Mouse (Mus musculus) neural tube, embryonic 12.5 days (tissue): ENCODE data around the gene Carmil2. TPM values are rescaled to one million over a fixed set of nuclear protein-coding genes. Genes with fewer than 3 reads are reported as not detected.
A peak's percentile ranks its signal among the peaks of the same experiment; 100 is the strongest.

Source experiments
- ATAC-seq: fragments of 200-750 bp; cut with Nextera tagmentation; 2 replicates; pipeline ENCODE4 v1.8.0; 2017; ENCODE audit warnings: low read depth, mild to moderate bottlenecking, moderate TSS enrichment, moderate library complexity; ENCODE audit not compliant: low FRiP score
- H3K27ac ChIP-seq: fragments of 300-500 bp; sonication (generic); 2 replicates; pipeline ENCODE4 v1.5.1; 2016
- H3K27me3 ChIP-seq: fragments of 300-500 bp; sonication (generic); replicated peaks from 2 replicates; pipeline ENCODE4 v1.6.1; 2016; ENCODE audit warnings: mild to moderate bottlenecking
- H3K36me3 ChIP-seq: fragments of 300-500 bp; sonication (generic); 2 replicates; pipeline ENCODE4 v1.6.1; 2016; ENCODE audit warnings: mild to moderate bottlenecking
- H3K4me1 ChIP-seq: fragments of 300-500 bp; sonication (generic); 2 replicates; pipeline ENCODE4 v1.6.1; 2016
- H3K4me2 ChIP-seq: fragments of 300-500 bp; sonication (generic); replicated peaks from 2 replicates; pipeline ENCODE4 v1.6.1; 2016; ENCODE audit warnings: mild to moderate bottlenecking
- H3K4me3 ChIP-seq: fragments of 300-500 bp; sonication (generic); 2 replicates; pipeline ENCODE4 v1.5.1; 2016
- H3K9ac ChIP-seq: fragments of 300-500 bp; sonication (generic); 2 replicates; pipeline ENCODE4 v1.6.1; 2016; ENCODE audit warnings: mild to moderate bottlenecking
- H3K9me3 ChIP-seq: fragments of 300-500 bp; sonication (generic); 2 replicates; pipeline ENCODE4 v1.6.1; 2016; ENCODE audit warnings: mild to moderate bottlenecking
- WGBS: fragments of 180-500 bp; shearing (Covaris S2); methylation state at CpG from one replicate; pipeline ENCODE4 v1.1.7; 2016; 5-methylcytosine and 5-hydroxymethylcytosine counted together
- polyA plus RNA-seq: library from polyadenylated mRNA; unstranded; fragments of >200 nt; fragmentation: Nextera tagmentation; extraction: Ambion mirVana; gene quantifications from 2 replicates; pipeline ENCODE4 v1.2.1, GENCODE M21; 2016

Gene Carmil2
- polyA plus RNA-seq, 1 experiment from 2014 or later, result 13.8 TPM

DNA sequence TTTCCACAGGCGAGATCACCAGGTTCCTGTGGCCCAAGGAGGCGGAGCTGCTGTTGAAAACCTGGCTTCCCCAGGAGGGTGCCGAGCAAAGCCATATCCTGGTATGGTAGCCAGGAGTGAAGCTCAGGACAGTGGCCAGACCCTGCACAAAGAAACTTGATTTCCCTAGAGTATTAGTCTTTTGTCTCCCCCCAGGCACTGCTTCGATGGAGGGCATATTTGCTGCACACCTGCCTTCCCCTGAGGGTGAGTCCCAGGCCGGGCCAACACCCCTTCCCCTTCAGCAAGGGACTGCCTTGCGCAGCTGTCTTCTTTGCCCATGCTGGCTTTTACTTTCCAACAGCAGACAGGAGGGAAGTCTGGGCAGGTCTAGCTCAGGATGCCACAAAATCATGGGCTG, 477 bp downstream of the Carmil2 start:
- H3K27me3 ChIP-seq, result no peaks in the 10 kb centered on the region; the same call in 1 of the 2 replicates

DNA sequence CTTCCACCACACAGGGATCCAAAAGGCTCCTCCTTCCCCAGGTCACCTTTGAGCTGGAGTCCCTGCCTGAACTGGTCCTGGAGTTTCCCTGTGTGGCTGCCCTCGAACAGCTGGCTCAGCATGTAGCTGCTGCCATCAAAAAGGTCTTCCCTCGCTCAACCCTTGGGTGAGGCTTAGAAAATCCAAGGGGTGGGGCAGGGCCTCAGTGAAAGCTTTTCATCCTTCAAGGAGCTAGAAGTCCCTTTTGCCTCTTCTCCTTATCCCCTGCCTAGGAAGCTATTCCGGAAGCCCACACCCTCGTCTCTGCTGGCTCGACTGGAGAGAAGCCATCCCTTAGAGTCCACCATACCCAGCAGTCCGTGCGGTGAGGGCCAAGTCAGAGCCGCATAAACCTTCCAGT, 1.4 kb downstream of the Carmil2 start:
- Histone ChIP-seq H3K4me1 (no peaks in the 10 kb centered on the region), H3K27ac (no peak overlapping the region), H3K9me3 (no peaks in the 10 kb centered on the region; the same call in 1 of the 2 replicates), H3K4me2 (no peak overlapping the region), H3K9ac (no peak overlapping the region), H3K27me3 (no peaks in the 10 kb centered on the region; the same call in 1 of the 2 replicates), H3K36me3 (peaks cover 21% of the 10 kb centered on the region), H3K4me3 (no peak overlapping the region)
- ATAC-seq, result no peak
- 72% methylated on average over 8 of the region's 8 CpGs for WGBS

More for the DNA sequence above, 477 bp downstream of the Carmil2 start:
- no peak overlapping the region for H3K9ac ChIP-seq
- no peaks in the 10 kb centered on the region for H3K4me1 ChIP-seq
- H3K4me3 ChIP-seq, result no peak overlapping the region
- ATAC-seq, result no peak
- 74% methylated on average over 6 of the region's 6 CpGs for WGBS
- no peak overlapping the region for H3K27ac ChIP-seq
- H3K9me3 ChIP-seq, result no peaks in the 10 kb centered on the region
- peaks cover 29% of the 10 kb centered on the region for H3K36me3 ChIP-seq
- no peak overlapping the region for H3K4me2 ChIP-seq

DNA sequence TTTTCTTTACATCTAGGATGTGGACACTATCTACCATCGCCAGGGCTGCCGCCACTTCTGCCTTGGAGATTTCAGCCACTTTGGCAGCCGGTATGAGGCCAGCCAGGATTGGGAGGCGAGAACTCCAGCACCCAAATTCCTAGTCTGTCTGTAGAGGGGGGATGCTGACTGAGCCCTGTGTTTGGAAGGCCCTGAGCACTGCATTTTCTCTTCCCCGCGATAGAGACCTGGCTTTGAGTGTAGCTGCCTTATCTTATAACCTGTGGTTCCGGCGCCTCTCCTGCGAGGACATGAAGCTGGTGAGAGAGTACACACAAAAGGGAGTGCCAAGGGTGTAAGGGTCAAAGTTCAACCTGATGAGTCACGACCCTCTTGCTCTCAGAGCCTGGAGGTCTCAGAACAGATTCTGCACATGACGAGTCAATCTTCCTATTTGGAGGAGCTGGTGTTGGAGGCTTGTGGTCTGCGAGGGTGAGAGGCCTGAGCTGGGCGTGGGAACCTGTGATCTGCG, 2.2 kb downstream of the Carmil2 start:
- Histone ChIP-seq H3K27me3 (no peaks in the 10 kb centered on the region; the same call in 1 of the 2 replicates), H3K4me2 (no peak overlapping the region), H3K9ac (no peak overlapping the region), H3K4me3 (no peak overlapping the region), H3K4me1 (no peaks in the 10 kb centered on the region), H3K36me3 (peaks cover 18% of the 10 kb centered on the region), H3K27ac (no peak overlapping the region), H3K9me3 (no peaks in the 10 kb centered on the region; the same call in 1 of the 2 replicates)
- WGBS, result 75% methylated on average over 14 of the region's 14 CpGs
- ATAC-seq, result no peak

DNA sequence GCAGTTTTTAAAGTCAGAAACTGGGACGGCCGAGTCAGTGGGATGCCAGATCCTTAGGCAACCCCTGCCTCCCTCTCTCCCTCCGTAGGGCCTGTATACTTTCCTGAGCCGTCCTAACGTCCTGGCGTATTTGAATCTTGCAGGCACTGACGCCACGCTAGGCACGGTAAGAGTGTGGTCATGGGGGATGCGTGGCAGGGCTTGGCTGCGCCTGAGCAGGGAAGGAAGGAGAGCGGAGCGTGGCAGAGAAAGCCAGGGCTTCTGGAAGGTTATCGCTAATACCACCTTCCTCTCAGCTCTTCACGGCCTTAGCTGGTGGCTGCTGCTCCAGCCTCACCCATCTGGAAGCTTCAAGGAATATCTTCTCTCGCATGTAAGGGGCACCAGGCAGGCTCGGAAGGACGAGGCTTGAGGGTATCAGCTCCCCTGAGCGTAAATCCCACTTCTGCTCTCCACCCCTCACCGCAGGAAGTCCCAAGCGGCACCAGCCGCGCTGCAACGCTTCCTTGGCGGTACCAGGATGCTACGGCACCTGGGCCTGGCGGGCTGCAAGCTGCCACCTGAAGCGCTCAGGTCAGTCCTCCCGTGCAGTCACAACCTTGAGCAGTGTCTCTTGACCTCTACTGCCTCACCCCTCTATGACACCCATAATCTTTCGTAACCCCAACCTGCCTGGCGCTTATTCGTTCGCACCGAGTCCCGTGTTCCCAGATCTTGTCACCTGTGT, 3.3 kb downstream of the Carmil2 start:
- no peak overlapping the region for H3K4me2 ChIP-seq
- 64% methylated on average over 35 of the region's 35 CpGs for WGBS
- no peaks in the 10 kb centered on the region; the same call in 1 of the 2 replicates for H3K9me3 ChIP-seq
- peaks cover 9% of the 10 kb centered on the region for H3K4me1 ChIP-seq
- no peak overlapping the region for H3K27ac ChIP-seq
- H3K36me3 ChIP-seq, result peaks cover 6% of the 10 kb centered on the region; the same call in 1 of the 2 replicates
- ATAC-seq, result no peak
- no peak overlapping the region for H3K4me3 ChIP-seq
- H3K27me3 ChIP-seq, result no peaks in the 10 kb centered on the region; the same call in 1 of the 2 replicates
- no peak overlapping the region for H3K9ac ChIP-seq

DNA sequence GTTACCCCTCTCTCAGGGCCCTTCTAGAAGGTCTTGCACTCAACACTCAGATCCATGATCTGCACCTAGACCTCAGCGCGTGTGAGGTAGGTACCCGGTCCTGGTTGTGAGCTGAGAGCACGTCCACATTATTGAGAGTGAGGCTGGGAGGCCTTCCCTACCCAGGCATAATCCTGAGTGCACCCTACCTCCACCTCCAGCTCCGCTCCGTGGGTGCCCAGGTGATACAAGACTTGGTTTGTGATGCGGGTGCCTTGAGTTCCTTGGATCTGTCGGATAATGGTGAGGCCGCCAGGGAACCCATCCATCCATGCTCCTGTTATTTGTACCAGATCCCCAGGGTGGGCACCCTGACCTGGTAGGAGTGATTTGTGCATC, 3.9 kb downstream of the Carmil2 start:
- Histone ChIP-seq H3K9me3 (no peaks in the 10 kb centered on the region; the same call in 1 of the 2 replicates), H3K27me3 (no peaks in the 10 kb centered on the region; the same call in 1 of the 2 replicates), H3K4me2 (no peak overlapping the region), H3K27ac (no peak overlapping the region), H3K4me1 (peaks cover 15% of the 10 kb centered on the region), H3K9ac (no peak overlapping the region), H3K4me3 (no peak overlapping the region), H3K36me3 (peaks cover 6% of the 10 kb centered on the region; the same call in 1 of the 2 replicates)
- no peak for ATAC-seq
- 90% methylated on average over 9 of the region's 9 CpGs for whole genome bisulfite sequencing

DNA sequence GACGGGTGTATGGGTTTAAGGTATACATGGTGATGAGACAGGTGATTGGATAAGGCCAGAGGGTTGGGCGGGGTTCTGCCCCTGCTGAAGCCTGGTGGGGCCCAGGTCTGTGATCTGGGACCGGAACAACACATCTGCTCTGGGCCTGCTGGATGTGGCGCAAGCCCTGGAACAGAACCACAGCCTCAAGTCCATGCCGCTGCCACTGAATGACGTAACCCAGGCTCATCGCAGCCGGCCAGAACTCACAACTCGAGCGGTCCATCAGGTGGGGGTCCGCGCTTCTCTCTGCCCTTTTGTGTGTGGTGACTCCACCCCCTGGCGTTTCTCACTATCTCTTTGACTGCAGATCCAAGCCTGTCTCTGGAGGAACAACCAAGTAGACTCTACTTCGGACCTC, 4.9 kb downstream of the Carmil2 start:
- Histone ChIP-seq H3K36me3 (peaks cover 10% of the 10 kb centered on the region; the same call in 1 of the 2 replicates), H3K4me1 (peaks cover 16% of the 10 kb centered on the region), H3K9me3 (no peaks in the 10 kb centered on the region; the same call in 1 of the 2 replicates), H3K4me2 (no peak overlapping the region), H3K9ac (no peak overlapping the region), H3K27ac (no peak overlapping the region), H3K4me3 (no peak overlapping the region), H3K27me3 (no peaks in the 10 kb centered on the region; the same call in 1 of the 2 replicates)
- 88% methylated on average over 14 of the region's 14 CpGs for WGBS
- ATAC-seq, result no peak

DNA sequence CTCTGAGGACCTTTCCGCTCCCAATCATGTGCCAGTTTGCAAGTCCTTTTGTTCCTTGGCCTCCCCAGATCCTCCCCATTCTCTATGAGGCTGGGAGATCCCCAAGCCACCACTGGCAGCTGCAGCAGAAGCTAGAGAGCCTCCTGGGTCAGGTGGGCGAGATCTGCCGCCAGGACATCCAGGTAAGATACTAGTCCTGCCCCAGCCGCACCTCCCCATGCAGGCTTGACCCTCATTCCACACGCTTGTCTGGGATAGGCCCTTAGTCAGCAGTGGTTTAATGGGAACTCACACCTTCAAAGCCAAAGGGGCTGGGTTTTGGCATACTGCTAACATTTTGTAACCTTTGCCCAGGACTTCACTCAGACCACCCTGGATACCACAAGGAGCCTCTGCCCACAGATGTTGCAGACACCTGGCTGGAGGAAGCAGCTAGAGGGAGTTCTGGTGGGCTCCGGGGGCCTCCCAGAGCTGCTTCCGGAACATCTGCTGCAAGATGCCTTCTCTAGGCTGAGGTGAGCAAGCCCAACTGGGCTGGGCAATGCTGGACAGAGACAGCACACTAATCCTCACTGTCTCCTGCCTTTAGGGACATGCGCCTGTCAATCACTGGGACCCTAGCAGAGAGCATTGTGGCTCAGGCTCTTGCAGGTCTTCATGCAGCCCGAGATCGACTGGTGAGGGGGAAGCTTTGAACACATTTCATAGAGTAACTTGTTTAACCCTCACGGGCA, 6.5 kb downstream of the Carmil2 start:
- no peaks in the 10 kb centered on the region; the same call in 1 of the 2 replicates for H3K27me3 ChIP-seq
- H3K4me1 ChIP-seq, result peaks cover 16% of the 10 kb centered on the region
- ATAC-seq, result no peak
- no peak overlapping the region for H3K9ac ChIP-seq
- peaks cover 26% of the 10 kb centered on the region for H3K36me3 ChIP-seq
- H3K9me3 ChIP-seq, result no peaks in the 10 kb centered on the region; the same call in 1 of the 2 replicates
- H3K4me3 ChIP-seq, result no peak overlapping the region
- no peak overlapping the region for H3K27ac ChIP-seq
- WGBS, result 95% methylated on average over 11 of the region's 11 CpGs
- H3K4me2 ChIP-seq, result no peak overlapping the region

DNA sequence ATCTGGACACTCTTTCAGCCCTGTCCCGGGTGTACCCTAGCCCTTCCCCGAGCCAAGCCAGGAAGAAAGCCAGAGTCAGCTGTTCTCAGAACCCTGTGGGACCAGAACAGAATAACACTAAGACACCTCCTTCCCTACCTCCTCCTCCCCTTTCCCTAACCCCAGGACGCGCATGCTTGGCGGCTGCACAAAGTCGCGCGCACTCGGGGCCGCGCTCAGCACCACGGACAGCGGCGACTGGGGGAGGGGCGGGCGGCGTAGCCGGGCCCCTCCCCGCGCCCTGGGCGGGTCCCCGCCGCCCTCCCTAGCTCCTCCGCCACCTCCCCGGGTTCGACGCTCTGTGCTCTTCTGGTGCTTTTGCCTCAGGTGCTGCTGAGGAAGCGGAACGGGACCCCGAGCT, 7.6 kb downstream of the Carmil2 start:
- H3K36me3 ChIP-seq, result peaks cover 36% of the 10 kb centered on the region
- peak overlapping the region; percentile 82 for H3K4me2 ChIP-seq
- WGBS, result 4% methylated on average over 30 of the region's 30 CpGs
- peak overlapping the region; percentile 72 for H3K27ac ChIP-seq
- H3K27me3 ChIP-seq, result no peaks in the 10 kb centered on the region; the same call in 1 of the 2 replicates
- peak overlapping the region; percentile 54 for H3K4me3 ChIP-seq
- ATAC-seq, result peak; percentile 46
- H3K9me3 ChIP-seq, result no peaks in the 10 kb centered on the region; the same call in 1 of the 2 replicates
- H3K9ac ChIP-seq, result peak overlapping the region; percentile 70
- H3K4me1 ChIP-seq, result peaks cover 16% of the 10 kb centered on the region

DNA sequence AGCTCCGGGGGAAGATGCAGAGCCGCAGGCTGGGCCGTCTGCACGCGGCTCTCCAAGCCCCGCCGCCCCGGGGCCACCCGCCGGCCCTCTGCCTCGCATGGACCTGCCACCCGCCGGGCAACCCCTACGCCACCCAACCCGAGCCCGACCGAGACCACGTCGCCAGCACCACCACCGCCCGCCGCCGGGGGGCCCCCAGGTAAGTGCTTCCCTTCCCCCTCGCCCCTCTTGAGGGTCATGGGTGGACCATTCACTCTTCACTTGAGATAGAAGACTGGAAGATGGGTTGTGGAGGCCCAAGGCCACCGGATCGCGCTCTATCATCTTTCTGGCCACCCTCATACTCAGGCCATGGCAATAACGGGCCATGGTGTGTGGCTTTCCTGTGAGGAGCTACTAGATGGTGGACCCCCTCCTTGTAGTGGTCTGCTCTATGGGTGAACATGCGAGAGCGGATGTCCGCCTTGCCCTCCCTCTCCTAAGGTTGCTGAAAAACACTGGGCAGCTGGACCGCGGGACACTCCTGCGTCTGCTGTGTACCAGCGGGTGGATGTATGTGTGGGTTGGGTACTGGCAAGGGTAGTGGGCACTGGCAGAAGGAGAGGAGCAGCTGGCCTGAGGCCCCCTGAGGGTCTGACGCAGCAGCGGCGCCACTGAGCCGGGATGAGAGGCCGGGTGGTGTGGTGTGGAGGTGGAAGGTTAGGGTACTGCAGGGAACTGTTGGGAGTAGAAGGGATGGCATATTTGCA, 8.2 kb downstream of the Carmil2 start:
- peaks cover 16% of the 10 kb centered on the region for H3K4me1 ChIP-seq
- H3K4me2 ChIP-seq, result peak overlapping the region; percentile 82
- peak overlapping the region; percentile 70 for H3K9ac ChIP-seq
- peak overlapping the region; percentile 54 for H3K4me3 ChIP-seq
- H3K27me3 ChIP-seq, result no peaks in the 10 kb centered on the region; the same call in 1 of the 2 replicates
- peak overlapping the region; percentile 72 for H3K27ac ChIP-seq
- no peaks in the 10 kb centered on the region; the same call in 1 of the 2 replicates for H3K9me3 ChIP-seq
- WGBS, result 7% methylated on average over 40 of the region's 40 CpGs
- ATAC-seq, result peak; percentile 64
- peaks cover 39% of the 10 kb centered on the region for H3K36me3 ChIP-seq

DNA sequence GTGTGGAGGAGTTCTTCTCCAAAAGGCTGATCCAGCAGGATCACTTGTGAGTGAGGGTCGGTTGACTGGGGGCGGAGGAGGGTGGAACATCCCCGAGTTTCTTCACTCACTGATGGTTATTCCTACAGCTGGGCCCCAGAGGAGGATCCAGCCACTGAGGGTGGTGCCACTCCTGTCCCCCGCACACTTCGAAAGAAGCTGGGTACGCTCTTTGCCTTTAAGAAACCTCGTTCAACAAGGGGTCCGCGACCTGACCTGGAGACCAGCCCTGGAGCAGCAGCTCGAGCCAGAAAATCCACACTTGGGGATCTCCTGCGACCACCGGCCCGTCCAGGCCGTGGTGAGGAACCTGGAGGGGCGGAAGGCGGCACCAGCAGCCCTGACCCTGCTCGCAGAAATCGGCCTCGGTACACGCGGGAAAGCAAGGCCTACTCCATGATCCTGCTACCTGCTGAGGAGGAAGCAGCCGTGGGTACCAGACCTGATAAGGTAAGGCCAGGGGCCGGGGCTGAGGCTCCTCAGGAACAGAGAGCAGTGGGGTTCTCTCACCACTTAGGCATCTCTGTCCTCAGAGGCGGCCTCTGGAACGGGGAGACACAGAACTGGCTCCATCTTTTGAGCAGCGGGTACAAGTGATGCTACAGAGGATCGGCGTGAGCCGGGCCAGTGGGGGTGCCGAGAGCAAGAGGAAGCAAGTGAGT, 9.2 kb downstream of the Carmil2 start:
- H3K36me3 ChIP-seq, result peaks cover 39% of the 10 kb centered on the region
- H3K4me1 ChIP-seq, result peaks cover 24% of the 10 kb centered on the region
- H3K4me3 ChIP-seq, result peak overlapping the region; percentile 54
- no peak for ATAC-seq
- H3K27me3 ChIP-seq, result no peaks in the 10 kb centered on the region; the same call in 1 of the 2 replicates
- WGBS, result 83% methylated on average over 30 of the region's 30 CpGs
- H3K9me3 ChIP-seq, result no peaks in the 10 kb centered on the region; the same call in 1 of the 2 replicates
- H3K9ac ChIP-seq, result peak overlapping the region; percentile 70; the same call in 1 of the 2 replicates
- H3K4me2 ChIP-seq, result peak overlapping the region; percentile 82
- H3K27ac ChIP-seq, result no peak overlapping the region

DNA sequence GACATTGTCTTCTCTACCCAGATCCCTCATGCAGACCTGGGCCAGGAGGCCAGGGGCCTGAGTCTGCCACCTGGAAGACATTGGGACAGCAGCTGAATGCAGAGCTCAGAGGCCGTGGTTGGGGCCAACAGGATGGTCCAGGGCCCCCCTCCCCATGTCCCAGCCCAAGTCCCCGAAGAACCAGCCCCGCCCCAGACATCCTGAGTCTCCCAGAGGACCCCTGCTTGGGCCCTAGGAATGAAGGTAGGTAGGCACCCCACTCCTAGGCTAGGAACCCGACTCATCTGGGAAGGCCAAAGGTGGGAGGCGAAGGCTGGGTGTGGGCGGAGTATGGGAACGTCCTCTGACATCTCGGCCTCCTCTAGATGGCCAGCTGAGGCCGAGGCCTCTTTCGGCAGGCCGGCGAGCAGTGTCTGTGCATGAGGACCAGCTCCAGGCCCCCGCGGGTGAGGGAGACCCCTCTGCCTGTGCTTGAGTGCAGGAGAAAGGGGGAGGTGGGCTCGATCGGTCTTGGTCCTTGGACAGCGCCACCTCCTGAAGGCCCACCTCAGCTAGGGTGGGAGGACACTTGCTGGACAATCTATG, 11.2 kb downstream of the Carmil2 start:
- peaks cover 35% of the 10 kb centered on the region for H3K4me1 ChIP-seq
- no peaks in the 10 kb centered on the region for H3K27me3 ChIP-seq
- no peak overlapping the region for H3K9ac ChIP-seq
- H3K27ac ChIP-seq, result no peak overlapping the region
- WGBS, result 92% methylated on average over 17 of the region's 17 CpGs
- H3K9me3 ChIP-seq, result no peaks in the 10 kb centered on the region; the same call in 1 of the 2 replicates
- H3K36me3 ChIP-seq, result peaks cover 39% of the 10 kb centered on the region
- H3K4me2 ChIP-seq, result no peak overlapping the region
- no peak overlapping the region for H3K4me3 ChIP-seq
- ATAC-seq, result no peak
